Mouse (Mus musculus) hindbrain, embryonic 14.5 days (tissue): ENCODE results near the gene Trip12. TPM values are rescaled to one million over a fixed set of nuclear protein-coding genes. Genes with fewer than 3 reads are reported as not detected.

Source experiments
- ATAC-seq: fragments of 200-750 bp; cut with Nextera tagmentation; 2 replicates; pipeline ENCODE4 v1.8.0; 2017; ENCODE audit warnings: moderate number of reproducible peaks, mild to moderate bottlenecking, moderate TSS enrichment, moderate library complexity; ENCODE audit not compliant: low FRiP score
- DNase-seq: peaks from one replicate; pipeline ENCODE4 v3.0.0-alpha.2; 2015; ENCODE audit warnings: low spot score
- H3K27ac ChIP-seq: fragments of 300-500 bp; sonication (generic); 2 replicates; pipeline ENCODE4 v1.5.1; 2014; ENCODE audit warnings: mild to moderate bottlenecking, moderate library complexity
- H3K27me3 ChIP-seq: fragments of 300-500 bp; sonication (generic); 2 replicates; pipeline ENCODE4 v1.6.1; 2014; ENCODE audit warnings: mild to moderate bottlenecking, low read length, mixed read lengths; ENCODE audit not compliant: control insufficient read depth, insufficient read depth
- H3K36me3 ChIP-seq: fragments of 300-500 bp; sonication (generic); replicated peaks from 2 replicates; pipeline ENCODE4 v1.6.1; 2014; ENCODE audit not compliant: control insufficient read depth, insufficient read depth
- H3K4me1 ChIP-seq: fragments of 300-500 bp; sonication (generic); replicated peaks from 2 replicates; pipeline ENCODE4 v1.6.1; 2014; ENCODE audit warnings: antibody characterized with exemption, low read length, mixed read lengths; ENCODE audit not compliant: control insufficient read depth, insufficient read depth
- H3K4me2 ChIP-seq: fragments of 300-500 bp; sonication (generic); replicated peaks from 2 replicates; pipeline ENCODE4 v1.6.1; 2014; ENCODE audit warnings: mild to moderate bottlenecking, moderate library complexity
- H3K4me3 ChIP-seq: fragments of 300-500 bp; sonication (generic); replicated peaks from 2 replicates; pipeline ENCODE4 v1.5.1; 2014; ENCODE audit warnings: mild to moderate bottlenecking, low read length
- H3K9ac ChIP-seq: fragments of 300-500 bp; sonication (generic); 2 replicates; pipeline ENCODE4 v1.6.1; 2014
- H3K9me3 ChIP-seq: fragments of 300-500 bp; sonication (generic); 2 replicates; pipeline ENCODE4 v1.6.1; 2016; ENCODE audit warnings: low read length; ENCODE audit not compliant: control insufficient read depth
- WGBS: fragments of 180-500 bp; shearing (Covaris S2); extraction: QIAGEN DNeasy Blood & Tissue Kit; methylation state at CpG from one replicate; pipeline ENCODE4 v1.1.7; 2014; 5-methylcytosine and 5-hydroxymethylcytosine counted together
- microRNA-seq: library from miRNA; unstranded; fragments of <30 nt; microRNA quantifications from one replicate; pipeline ENCODE4, GENCODE M21; 2016
- polyA plus RNA-seq: library from polyadenylated mRNA; unstranded; fragments of >200 nt; fragmentation: Nextera tagmentation; extraction: Ambion mirVana; gene quantifications from 2 replicates; pipeline ENCODE4 v1.2.1, GENCODE M21; 2014

Trip12 gene
- polyA plus RNA-seq, 1 experiment from 2014 or later: 55.8 TPM

DNA sequence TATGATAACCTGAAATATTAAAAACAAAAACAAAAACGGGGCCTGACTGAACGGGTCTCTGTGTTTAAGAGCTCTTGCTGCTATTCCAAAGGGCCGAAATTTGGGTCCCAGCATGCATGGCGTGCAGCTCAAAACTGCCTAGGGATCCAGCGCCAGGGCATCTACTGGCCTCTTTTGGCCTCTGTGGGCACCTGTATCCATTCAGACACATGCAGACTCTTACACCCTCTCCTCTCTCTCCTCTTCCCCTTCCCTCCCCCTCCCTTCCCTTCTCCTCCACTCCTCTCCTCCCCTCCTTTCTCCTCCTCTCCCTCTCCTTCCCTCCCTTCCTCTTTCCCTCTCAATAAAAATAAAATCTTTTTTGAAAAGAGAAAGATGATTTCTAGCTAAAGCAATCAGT, 130.9 kb downstream of the Trip12 start:
- WGBS: 30% methylated on average over 5 of the region's 5 CpGs
- DNase-seq (no peak), ATAC-seq (peak; percentile 64; the same call in 1 of the 2 replicates)
- H3K27me3 ChIP-seq: no peaks in the 10 kb centered on the region
- H3K27ac ChIP-seq: peak overlapping the region; percentile 88
- H3K9ac ChIP-seq: peak overlapping the region; percentile 55
- H3K4me1 ChIP-seq: no peaks in the 10 kb centered on the region
- H3K4me3 ChIP-seq: peak overlapping the region; percentile 26
- no peaks in the 10 kb centered on the region for H3K9me3 ChIP-seq
- peak overlapping the region; percentile 61 for H3K4me2 ChIP-seq
- no peaks in the 10 kb centered on the region for H3K36me3 ChIP-seq

DNA sequence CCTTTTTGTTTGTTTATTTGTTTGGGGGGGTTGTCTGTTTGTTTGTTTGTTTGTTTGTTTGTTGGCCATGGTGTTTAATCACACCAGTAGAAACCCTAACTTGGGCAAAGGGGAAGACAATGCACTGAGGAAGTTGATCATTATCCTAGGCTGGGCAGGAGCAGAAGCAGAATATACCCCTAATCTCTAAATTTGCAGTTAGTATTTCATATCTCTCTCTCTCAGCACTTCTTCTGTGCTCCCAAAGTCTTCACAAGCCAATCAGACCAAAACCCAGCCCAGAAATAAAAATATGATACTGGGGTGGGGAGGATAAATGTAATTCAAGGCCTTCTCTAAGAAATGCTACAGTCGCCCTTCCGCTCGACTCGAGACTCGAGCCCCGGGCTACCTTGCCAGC, 140.1 kb downstream of the Trip12 start:
- Histone ChIP-seq H3K4me3 (no peak overlapping the region), H3K27me3 (no peaks in the 10 kb centered on the region), H3K4me2 (no peak overlapping the region), H3K27ac (no peak overlapping the region), H3K9me3 (no peaks in the 10 kb centered on the region), H3K9ac (no peak overlapping the region), H3K4me1 (0 out of 2 replicates have a peak, but pooled peaks cover 4% of the 10 kb centered on the region), H3K36me3 (no peaks in the 10 kb centered on the region)
- DNase-seq (no peak), ATAC-seq (no peak)
- WGBS: 98% methylated on average over 6 of the region's 6 CpGs

DNA sequence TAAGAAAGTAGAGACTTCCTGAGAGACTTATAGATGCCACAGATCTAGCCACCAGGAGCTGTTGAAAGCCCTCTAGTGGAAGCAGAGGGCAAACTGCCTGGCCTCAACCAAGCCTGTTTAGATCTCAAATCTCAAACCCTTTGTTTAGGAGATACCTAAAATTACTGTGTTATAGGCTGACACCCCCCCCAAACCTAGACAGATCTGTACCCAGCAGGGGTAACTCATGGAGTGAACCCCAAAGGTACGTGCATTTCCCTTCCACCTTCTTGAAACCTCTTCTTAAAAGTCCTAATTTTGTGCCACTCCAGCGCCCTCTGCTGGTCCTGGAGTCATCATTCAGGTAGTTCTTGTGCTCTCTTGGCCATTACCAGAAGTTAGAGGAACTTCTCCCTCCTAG, 143.2 kb downstream of the Trip12 start:
- Histone ChIP-seq H3K27ac (no peak overlapping the region), H3K9me3 (no peaks in the 10 kb centered on the region), H3K4me2 (no peak overlapping the region), H3K36me3 (no peaks in the 10 kb centered on the region), H3K9ac (no peak overlapping the region), H3K27me3 (no peaks in the 10 kb centered on the region), H3K4me1 (peaks cover 20% of the 10 kb centered on the region), H3K4me3 (no peak overlapping the region)
- no peak for ATAC-seq
- 0% methylated on average over 2 of the region's 2 CpGs for WGBS
- DNase-seq: peak; percentile 92

DNA sequence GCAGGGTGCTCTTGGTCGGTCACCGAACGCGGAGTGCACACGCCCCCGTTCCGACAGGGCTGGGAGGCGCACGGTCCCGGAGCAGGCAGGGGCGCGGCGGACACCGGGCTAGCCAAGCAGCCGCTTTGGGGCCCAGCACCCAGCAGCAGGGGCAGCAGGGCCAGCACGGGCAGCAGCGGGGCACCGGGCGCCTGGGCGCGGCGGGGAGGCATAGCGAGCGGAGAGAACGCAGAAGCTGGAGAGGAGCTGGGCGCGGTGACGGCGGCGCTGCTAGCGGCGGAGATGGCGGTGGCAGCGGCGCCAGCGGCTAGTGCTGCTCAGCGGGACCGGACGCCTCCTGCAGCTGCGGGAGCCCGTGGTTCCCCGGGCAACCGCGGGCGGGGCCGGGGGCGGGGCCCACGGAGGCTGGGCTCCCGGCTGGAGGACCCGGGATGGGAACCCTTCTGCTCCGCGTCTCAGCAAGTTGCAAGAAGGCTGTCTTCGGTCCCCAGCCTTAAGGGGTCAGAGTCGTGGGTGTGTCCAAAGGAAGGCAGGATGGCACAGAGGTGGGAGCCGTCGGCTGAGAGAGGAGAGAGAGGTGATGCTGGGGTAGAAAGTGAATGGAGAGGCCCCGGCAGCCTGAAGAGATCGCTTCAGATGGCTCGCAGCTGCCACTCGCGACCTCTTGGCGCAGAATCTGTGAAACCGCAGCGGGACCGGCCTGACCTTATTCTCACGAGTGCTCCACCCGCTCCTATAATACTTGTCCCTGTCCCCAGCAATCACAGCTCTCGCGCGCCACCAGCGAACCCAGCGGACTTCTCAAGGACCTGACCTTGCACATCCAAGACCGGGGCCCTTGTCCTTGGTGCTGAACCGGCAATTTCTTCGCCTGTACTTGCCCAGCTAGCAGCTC, 144.6 kb downstream of the Trip12 start, which contains the start of gene Dner:
TSS of gene Dner (minus strand) at position 705 of the 895 bp plus-strand sequence.
- no peaks in the 10 kb centered on the region for H3K27me3 ChIP-seq
- peak within 1 kb of the TSS; percentile 98 for H3K27ac ChIP-seq
- H3K36me3 ChIP-seq: no peaks in the 10 kb centered on the region
- no peaks in the 10 kb centered on the region for H3K9me3 ChIP-seq
- DNase-seq (peak; percentile 78), ATAC-seq (peak; percentile 85)
- peaks cover 28% of the 10 kb centered on the region for H3K4me1 ChIP-seq
- peak within 1 kb of the TSS; percentile 80 for H3K4me2 ChIP-seq
- peak within 1 kb of the TSS; percentile 80 for H3K4me3 ChIP-seq
- H3K9ac ChIP-seq: peak within 1 kb of the TSS; percentile 94
- WGBS: under 1% methylated on average over 69 of the region's 75 CpGs

DNA sequence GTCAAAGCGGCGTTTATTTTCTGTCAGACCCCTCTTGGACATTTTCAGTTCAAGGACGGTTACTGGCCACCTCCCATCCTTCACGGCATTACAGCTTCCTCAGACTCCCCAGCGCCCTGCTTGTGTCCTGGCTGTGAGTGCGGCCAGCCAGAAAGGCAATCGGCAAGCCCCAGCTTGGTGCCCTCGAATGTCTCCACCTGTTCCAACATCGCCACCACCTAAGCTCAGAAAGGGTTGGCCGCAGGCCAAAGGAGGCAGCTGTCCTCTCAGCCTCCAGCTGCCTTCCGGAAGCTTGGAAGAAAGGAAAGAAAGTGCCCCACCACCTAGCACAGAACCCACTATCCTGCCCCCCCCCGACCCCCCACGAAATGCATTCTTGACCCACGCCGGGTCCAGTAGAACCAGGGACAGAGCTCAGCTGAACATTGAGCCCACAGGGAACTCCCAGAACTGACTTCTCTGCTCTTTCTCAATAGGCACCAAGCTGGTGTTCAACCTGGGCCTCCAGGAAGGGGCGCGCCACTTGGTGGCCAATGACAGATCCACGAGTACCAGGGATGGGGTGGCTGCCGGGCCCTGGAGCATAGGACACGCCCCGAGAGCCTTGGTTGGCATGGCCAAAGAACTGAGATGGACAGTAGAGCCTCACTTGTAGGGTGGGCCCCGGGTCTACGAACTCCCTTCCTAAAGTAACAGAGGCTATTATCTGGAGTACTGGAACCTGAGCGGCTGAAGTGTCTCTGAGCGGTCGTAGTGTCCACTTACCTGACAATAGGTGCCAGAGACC, 145.4 kb downstream of the Trip12 start:
- H3K9ac ChIP-seq: peak overlapping the region; percentile 94
- H3K9me3 ChIP-seq: no peaks in the 10 kb centered on the region
- WGBS: 2% methylated on average over 26 of the region's 26 CpGs
- peaks cover 28% of the 10 kb centered on the region for H3K4me1 ChIP-seq
- no peaks in the 10 kb centered on the region for H3K27me3 ChIP-seq
- H3K4me3 ChIP-seq: peak overlapping the region; percentile 80
- H3K36me3 ChIP-seq: no peaks in the 10 kb centered on the region; the same call in 1 of the 2 replicates
- DNase-seq (peak; percentile 72), ATAC-seq (peak; percentile 57)
- H3K4me2 ChIP-seq: peak overlapping the region; percentile 80
- peak overlapping the region; percentile 98 for H3K27ac ChIP-seq

DNA sequence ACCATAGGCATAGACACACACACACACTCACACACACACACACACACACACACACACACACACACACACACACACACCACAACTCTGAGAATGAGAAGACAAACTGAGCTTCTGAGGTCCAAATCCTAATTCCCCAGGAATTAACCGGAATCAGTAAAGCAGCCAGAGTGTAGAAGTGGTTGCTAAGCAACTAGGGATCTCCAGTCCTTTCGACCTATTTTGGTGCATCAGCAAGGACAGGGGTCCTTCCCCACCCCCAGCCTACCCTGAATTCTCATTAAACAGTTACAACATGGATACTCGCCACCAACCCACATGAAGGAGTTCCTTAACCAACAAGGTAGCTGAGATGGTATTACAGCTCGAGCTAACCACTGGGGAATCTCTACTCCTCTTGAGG, 162.4 kb downstream of the Trip12 start:
- no peak overlapping the region for H3K9ac ChIP-seq
- no peak for ATAC-seq

More for the DNA sequence above, 162.4 kb downstream of the Trip12 start:
- no peak overlapping the region for H3K4me2 ChIP-seq
- H3K4me1 ChIP-seq: 0 out of 2 replicates have a peak, but pooled peaks cover 7% of the 10 kb centered on the region
- no peak overlapping the region for H3K4me3 ChIP-seq
- H3K27me3 ChIP-seq: no peaks in the 10 kb centered on the region
- DNase-seq: no peak
- no peak overlapping the region for H3K27ac ChIP-seq
- H3K36me3 ChIP-seq: no peaks in the 10 kb centered on the region
- WGBS: 53% methylated on average over 4 of the region's 4 CpGs
- no peaks in the 10 kb centered on the region for H3K9me3 ChIP-seq

Small RNA genes within 50 kb of the gene (microRNA-seq; reads per million reads assigned to microRNA genes)
- 6.0 reads per million, percentile 24 among the genes with 10 or more reads in this experiment for gene Mir5126

Other genes starting within 250 kb of the Trip12 start
- gene Dner, start 144.3 kb downstream of the Trip12 start, polyA plus RNA-seq: 301 and 318 TPM in 2 replicates
- gene Fbxo36, start 675 bp downstream of the Trip12 start, polyA plus RNA-seq: 5.7 and 9.5 TPM in 2 replicates
- gene Slc16a14, start 94.6 kb upstream of the Trip12 start, polyA plus RNA-seq: 12.0 and 12.4 TPM in 2 replicates